Mouse (Mus musculus): ENCODE results near the gene Rpl3. TPM values are rescaled to one million over a fixed set of nuclear protein-coding genes. Genes with fewer than 3 reads are reported as not detected.

The Rpl3 gene
- 1,661 and 1,803 TPM in 2 replicates for total RNA-seq (2012; rRNA removed)

- Histone ChIP-seq H3K9ac (ENCODE audit: insufficient read depth, low read depth, low read length, poor library complexity, severe bottlenecking) (peak within 1 kb of the TSS; percentile 85), H3K36me3 (ENCODE audit: control insufficient read depth, insufficient read depth, low read length, poor library complexity, severe bottlenecking) (no peaks in the 10 kb centered on the region), H3K4me1 (ENCODE audit: control insufficient read depth in 2 of 2, insufficient read depth in 2 of 2, low read length in 2 of 2, poor library complexity in 1 of 2) (peaks cover 10 to 24% of the 10 kb centered on the region in 2 experiments), H3K9me3 (ENCODE audit: control insufficient read depth, insufficient read depth, low read depth, low read length) (no peaks in the 10 kb centered on the region), H3K27ac (ENCODE audit: insufficient read depth, low read depth, low read length, poor library complexity, severe bottlenecking) (peak within 1 kb of the TSS; percentile 84), H3K4me3 (ENCODE audit: insufficient read depth in 1 of 2, low read depth in 1 of 2, low read length in 2 of 2, poor library complexity in 1 of 2, severe bottlenecking in 1 of 2) (peak within 1 kb of the TSS; percentile 90 to 91)
- in situ Hi-C loops (cut with MboI; ENCODE audit: low sequenced_read_pairs in 2 of 2, unreplicated experiment in 2 of 2) = no loop called here
- DNase-seq (ENCODE audit: low read depth, low spot score) = no peak
- TF ChIP-seq HCFC1 (IDR thresholded peaks at IDR 0.05; ENCODE audit: borderline replicate concordance, insufficient read depth, low read length) = peak; percentile 62; the same call in 1 of the 2 replicates
- TF ChIP-seq MAFK (IDR thresholded peaks at IDR 0.05; ENCODE audit: insufficient read depth, low read depth, low read length) = no peak
These were observed at the start of gene Rpl3, which contains the start of gene Syngr1 for GRCm38 (mm10) chr15:80091121-80091955. Gene Rpl3, minus strand, starts transcription at chr15:80091868. Gene Syngr1, plus strand, starts transcription at chr15:80091334.

GRCm38 (mm10) chr15:80140878-80141277 is 49.2 kb upstream of the Rpl3 start:
- Histone ChIP-seq H3K4me3 (ENCODE audit: insufficient read depth in 1 of 2, low read depth in 1 of 2, low read length in 2 of 2, poor library complexity in 1 of 2, severe bottlenecking in 1 of 2) (no peak overlapping the region), H3K9ac (ENCODE audit: insufficient read depth, low read depth, low read length, poor library complexity, severe bottlenecking) (no peak overlapping the region), H3K27ac (ENCODE audit: insufficient read depth, low read depth, low read length, poor library complexity, severe bottlenecking) (no peak overlapping the region), H3K9me3 (ENCODE audit: control insufficient read depth, insufficient read depth, low read depth, low read length) (no peaks in the 10 kb centered on the region), H3K36me3 (ENCODE audit: control insufficient read depth, insufficient read depth, low read length, poor library complexity, severe bottlenecking) (peaks cover 8% of the 10 kb centered on the region; the same call in 1 of the 2 replicates), H3K4me1 (ENCODE audit: control insufficient read depth in 2 of 2, insufficient read depth in 2 of 2, low read length in 2 of 2, poor library complexity in 1 of 2) (peaks cover 4 to 6% of the 10 kb centered on the region in 2 experiments; a peak in 3 of 4 replicates)
- TF ChIP-seq ZNF384 (IDR thresholded peaks at IDR 0.05; ENCODE audit: low read depth, low read length) (no peak), ZC3H11A (IDR thresholded peaks at IDR 0.05; ENCODE audit: borderline replicate concordance, low read depth, low read length) (no peak), HCFC1 (IDR thresholded peaks at IDR 0.05; ENCODE audit: borderline replicate concordance, insufficient read depth, low read length) (no peak), MAFK (IDR thresholded peaks at IDR 0.05; ENCODE audit: insufficient read depth, low read depth, low read length) (no peak), CHD2 (IDR thresholded peaks at IDR 0.05; ENCODE audit: low read depth, low read length) (no peak)
- in situ Hi-C loops (cut with MboI; ENCODE audit: low sequenced_read_pairs in 2 of 2, unreplicated experiment in 2 of 2) = no loop called here
- DNase-seq (ENCODE audit: low read depth, low spot score) = no peak

- no peaks in the 10 kb centered on the region for H3K9me3 ChIP-seq (ENCODE audit: control insufficient read depth, insufficient read depth, low read depth, low read length)
- TF ChIP-seq CHD2 (IDR thresholded peaks at IDR 0.05; ENCODE audit: low read depth, low read length) (no peak), HCFC1 (IDR thresholded peaks at IDR 0.05; ENCODE audit: borderline replicate concordance, insufficient read depth, low read length) (no peak), ZNF384 (IDR thresholded peaks at IDR 0.05; ENCODE audit: low read depth, low read length) (no peak), ZC3H11A (IDR thresholded peaks at IDR 0.05; ENCODE audit: borderline replicate concordance, low read depth, low read length) (no peak), MAFK (IDR thresholded peaks at IDR 0.05; ENCODE audit: insufficient read depth, low read depth, low read length) (no peak)
- no peak overlapping the region for H3K9ac ChIP-seq (ENCODE audit: insufficient read depth, low read depth, low read length, poor library complexity, severe bottlenecking)
- DNase-seq (ENCODE audit: low read depth, low spot score) = no peak
- peaks cover 8% of the 10 kb centered on the region; the same call in 1 of the 2 replicates for H3K36me3 ChIP-seq (ENCODE audit: control insufficient read depth, insufficient read depth, low read length, poor library complexity, severe bottlenecking)
- H3K4me1 ChIP-seq (ENCODE audit: control insufficient read depth in 2 of 2, insufficient read depth in 2 of 2, low read length in 2 of 2, poor library complexity in 1 of 2) = peaks cover 0 to 6% of the 10 kb centered on the region in 2 experiments; a peak in 3 of 4 replicates
- no peak overlapping the region for H3K4me3 ChIP-seq (ENCODE audit: insufficient read depth in 1 of 2, low read depth in 1 of 2, low read length in 2 of 2, poor library complexity in 1 of 2, severe bottlenecking in 1 of 2)
- no peak overlapping the region for H3K27ac ChIP-seq (ENCODE audit: insufficient read depth, low read depth, low read length, poor library complexity, severe bottlenecking)
- in situ Hi-C loops (cut with MboI; ENCODE audit: low sequenced_read_pairs in 2 of 2, unreplicated experiment in 2 of 2) = no loop called here
These were observed 48.6 kb upstream of the Rpl3 start for GRCm38 (mm10) chr15:80140302-80140701.

GRCm38 (mm10) chr15:80137945-80138791 is 46.5 kb upstream of the Rpl3 start:
- in situ Hi-C loops (cut with MboI; ENCODE audit: low sequenced_read_pairs in 2 of 2, unreplicated experiment in 2 of 2) = no loop called here
- Histone ChIP-seq H3K27ac (ENCODE audit: insufficient read depth, low read depth, low read length, poor library complexity, severe bottlenecking) (no peak overlapping the region), H3K9ac (ENCODE audit: insufficient read depth, low read depth, low read length, poor library complexity, severe bottlenecking) (no peak overlapping the region)

More at GRCm38 (mm10) chr15:80137945-80138791, 46.5 kb upstream of the Rpl3 start:
- Histone ChIP-seq H3K4me1 (ENCODE audit: control insufficient read depth in 2 of 2, insufficient read depth in 2 of 2, low read length in 2 of 2, poor library complexity in 1 of 2) (peaks cover 1 to 11% of the 10 kb centered on the region in 2 experiments; a peak in 3 of 4 replicates), H3K4me3 (ENCODE audit: insufficient read depth in 1 of 2, low read depth in 1 of 2, low read length in 2 of 2, poor library complexity in 1 of 2, severe bottlenecking in 1 of 2) (no peak overlapping the region), H3K36me3 (ENCODE audit: control insufficient read depth, insufficient read depth, low read length, poor library complexity, severe bottlenecking) (peaks cover 11% of the 10 kb centered on the region; the same call in 1 of the 2 replicates), H3K9me3 (ENCODE audit: control insufficient read depth, insufficient read depth, low read depth, low read length) (no peaks in the 10 kb centered on the region)
- no peak for TF ChIP-seq ZNF384 (IDR thresholded peaks at IDR 0.05; ENCODE audit: low read depth, low read length)
- TF ChIP-seq ZC3H11A (IDR thresholded peaks at IDR 0.05; ENCODE audit: borderline replicate concordance, low read depth, low read length) = no peak
- TF ChIP-seq CHD2 (IDR thresholded peaks at IDR 0.05; ENCODE audit: low read depth, low read length) = no peak
- TF ChIP-seq MAFK (IDR thresholded peaks at IDR 0.05; ENCODE audit: insufficient read depth, low read depth, low read length) = no peak
- no peak for TF ChIP-seq HCFC1 (IDR thresholded peaks at IDR 0.05; ENCODE audit: borderline replicate concordance, insufficient read depth, low read length)
- no peak for DNase-seq (ENCODE audit: low read depth, low spot score)
